Mouse (Mus musculus) midbrain, embryonic 14.5 days (tissue): Measurements from ENCODE around the gene Fam168b. TPM values are rescaled to one million over a fixed set of nuclear protein-coding genes. Genes with fewer than 3 reads are reported as not detected.

ENCODE experiments used
- ATAC-seq: fragments of 200-750 bp; cut with Nextera tagmentation; 2 replicates; pipeline ENCODE4 v1.8.0; 2017; ENCODE audit warnings: moderate number of reproducible peaks, moderate library complexity; ENCODE audit not compliant: low FRiP score, low TSS enrichment
- DNase-seq: peaks from one replicate; pipeline ENCODE4 v3.0.0-alpha.2; 2015
- H3K27ac ChIP-seq: fragments of 300-500 bp; sonication (generic); replicated peaks from 2 replicates; pipeline ENCODE4 v1.5.1; 2014; ENCODE audit warnings: mild to moderate bottlenecking, low read depth, low read length, moderate library complexity
- H3K27me3 ChIP-seq: fragments of 300-500 bp; sonication (generic); 2 replicates; pipeline ENCODE4 v1.6.1; 2014; ENCODE audit warnings: low read length, control low read depth, mixed read lengths; ENCODE audit not compliant: control insufficient read depth, insufficient read depth
- H3K36me3 ChIP-seq: fragments of 300-500 bp; sonication (generic); 2 replicates; pipeline ENCODE4 v1.6.1; 2014; ENCODE audit warnings: low read length, control low read depth; ENCODE audit not compliant: control insufficient read depth, insufficient read depth
- H3K4me1 ChIP-seq: fragments of 300-500 bp; sonication (generic); 2 replicates; pipeline ENCODE4 v1.6.1; 2014; ENCODE audit warnings: mild to moderate bottlenecking, antibody characterized with exemption, low read length, control low read depth; ENCODE audit not compliant: control insufficient read depth, insufficient read depth
- H3K4me2 ChIP-seq: fragments of 300-500 bp; sonication (generic); 2 replicates; pipeline ENCODE4 v1.6.1; 2014; ENCODE audit warnings: mild to moderate bottlenecking, low read length, moderate library complexity
- H3K4me3 ChIP-seq: fragments of 300-500 bp; sonication (generic); replicated peaks from 2 replicates; pipeline ENCODE4 v1.5.1; 2014; ENCODE audit warnings: low read depth, low read length
- H3K9ac ChIP-seq: fragments of 300-500 bp; sonication (generic); replicated peaks from 2 replicates; pipeline ENCODE4 v1.6.1; 2014; ENCODE audit warnings: mild to moderate bottlenecking, low read length, moderate library complexity
- H3K9me3 ChIP-seq: fragments of 300-500 bp; sonication (generic); 2 replicates; pipeline ENCODE4 v1.6.1; 2016; ENCODE audit warnings: low read length, control low read depth, mixed read lengths; ENCODE audit not compliant: control insufficient read depth
- WGBS: fragments of 180-500 bp; shearing (Covaris S2); extraction: QIAGEN DNeasy Blood & Tissue Kit; methylation state at CpG from one replicate; pipeline ENCODE4 v1.1.7; 2014; 5-methylcytosine and 5-hydroxymethylcytosine counted together
- polyA plus RNA-seq: library from polyadenylated mRNA; unstranded; fragments of >200 nt; fragmentation: Nextera tagmentation; extraction: Ambion mirVana; gene quantifications from 2 replicates; pipeline ENCODE4 v1.2.1, GENCODE M21; 2014

Gene Fam168b
- polyA plus RNA-seq, 1 experiment from 2014 or later = 131 TPM

DNA sequence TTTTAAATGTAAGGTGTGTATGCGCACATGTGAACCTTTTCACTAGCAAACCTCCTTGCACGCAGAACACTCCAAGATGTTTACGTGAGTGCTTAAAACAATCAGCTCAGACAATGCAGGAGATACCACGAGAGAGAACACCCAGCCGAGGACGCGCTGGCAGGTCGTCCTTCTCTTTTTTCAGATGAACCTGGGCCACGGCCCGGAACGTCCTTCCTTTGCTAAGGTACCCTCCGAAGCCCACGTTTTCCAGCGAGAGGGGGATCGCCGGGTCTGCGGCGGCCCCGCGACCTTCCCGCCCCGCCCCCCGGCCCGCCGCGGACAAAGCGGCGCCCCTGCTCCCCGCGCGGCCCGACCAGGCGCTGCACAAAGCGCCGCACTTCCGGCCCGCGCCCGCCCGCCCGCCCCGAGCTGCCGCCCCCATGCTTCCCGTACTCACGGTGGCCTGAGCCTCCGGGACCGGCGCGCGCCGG lies 440 bp downstream of the Fam168b start:
- ATAC-seq (peak; percentile 91), DNase-seq (peak; percentile 85)
- Histone ChIP-seq H3K36me3 (no peaks in the 10 kb centered on the region), H3K4me3 (peak overlapping the region; percentile 72), H3K4me1 (peaks cover 28% of the 10 kb centered on the region), H3K27ac (peak overlapping the region; percentile 99), H3K9me3 (no peaks in the 10 kb centered on the region), H3K4me2 (peak overlapping the region; percentile 90), H3K27me3 (no peaks in the 10 kb centered on the region), H3K9ac (peak overlapping the region; percentile 90)
- under 1% methylated on average over 46 of the region's 51 CpGs for WGBS

- Histone ChIP-seq H3K9ac (peak overlapping the region; percentile 90), H3K27me3 (no peaks in the 10 kb centered on the region), H3K36me3 (no peaks in the 10 kb centered on the region), H3K4me3 (peak overlapping the region; percentile 72), H3K4me2 (peak overlapping the region; percentile 90), H3K4me1 (peaks cover 34% of the 10 kb centered on the region), H3K27ac (peak overlapping the region; percentile 99), H3K9me3 (no peaks in the 10 kb centered on the region)
- DNase-seq (peak; percentile 19), ATAC-seq (peak; percentile 1; the same call in 1 of the 2 replicates)
- WGBS = 1% methylated on average over 12 of the region's 12 CpGs
Observed at GRCm38 (mm10) chr1:34841709-34842388, 1.0 kb downstream of the Fam168b start.

- Histone ChIP-seq H3K4me2 (no peak overlapping the region), H3K27ac (no peak overlapping the region), H3K27me3 (no peaks in the 10 kb centered on the region), H3K9me3 (no peaks in the 10 kb centered on the region), H3K4me1 (peaks cover 34% of the 10 kb centered on the region), H3K4me3 (no peak overlapping the region), H3K36me3 (peaks cover 20% of the 10 kb centered on the region), H3K9ac (no peak overlapping the region)
- ATAC-seq (no peak), DNase-seq (no peak)
- WGBS = 63% methylated on average over 12 of the region's 12 CpGs
Observed at GRCm38 (mm10) chr1:34839241-34839640, 3.6 kb downstream of the Fam168b start.

- no peak for ATAC-seq
- Histone ChIP-seq H3K27me3 (no peaks in the 10 kb centered on the region), H3K4me1 (peaks cover 34% of the 10 kb centered on the region), H3K9ac (no peak overlapping the region), H3K9me3 (no peaks in the 10 kb centered on the region), H3K36me3 (peaks cover 23% of the 10 kb centered on the region), H3K27ac (no peak overlapping the region), H3K4me3 (no peak overlapping the region), H3K4me2 (no peak overlapping the region)
- DNase-seq = no peak
- WGBS = 43% methylated on average over 6 of the region's 6 CpGs
Observed at GRCm38 (mm10) chr1:34837951-34838689, 4.7 kb downstream of the Fam168b start.

GRCm38 (mm10) chr1:34834904-34835303 lies 8.0 kb downstream of the Fam168b start:
- peaks cover 29% of the 10 kb centered on the region for H3K36me3 ChIP-seq
- no peak overlapping the region for H3K4me2 ChIP-seq
- DNase-seq (no peak), ATAC-seq (no peak)
- 90% methylated on average over 2 of the region's 2 CpGs for WGBS
- H3K4me3 ChIP-seq = no peak overlapping the region
- no peak overlapping the region for H3K9ac ChIP-seq
- no peaks in the 10 kb centered on the region for H3K9me3 ChIP-seq
- no peaks in the 10 kb centered on the region for H3K27me3 ChIP-seq
- peaks cover 21% of the 10 kb centered on the region for H3K4me1 ChIP-seq
- no peak overlapping the region for H3K27ac ChIP-seq

GRCm38 (mm10) chr1:34831381-34831780 lies 11.5 kb downstream of the Fam168b start:
- no peak overlapping the region for H3K4me2 ChIP-seq
- peaks cover 59% of the 10 kb centered on the region for H3K36me3 ChIP-seq
- no peak overlapping the region for H3K4me3 ChIP-seq
- no peak overlapping the region for H3K9ac ChIP-seq
- H3K27ac ChIP-seq = no peak overlapping the region
- no peaks in the 10 kb centered on the region for H3K27me3 ChIP-seq
- DNase-seq (no peak), ATAC-seq (no peak)
- no peaks in the 10 kb centered on the region for H3K9me3 ChIP-seq
- H3K4me1 ChIP-seq = 0 out of 2 replicates have a peak, but pooled peaks cover 3% of the 10 kb centered on the region
- 84% methylated on average over 1 of the region's 1 CpGs for WGBS

- no peak for DNase-seq
- H3K27me3 ChIP-seq = no peaks in the 10 kb centered on the region
- ATAC-seq = no peak
- H3K4me1 ChIP-seq = 0 out of 2 replicates have a peak, but pooled peaks cover 3% of the 10 kb centered on the region
- no peak overlapping the region for H3K4me2 ChIP-seq
- H3K9me3 ChIP-seq = no peaks in the 10 kb centered on the region
- 78% methylated on average over 2 of the region's 2 CpGs for WGBS
- H3K9ac ChIP-seq = no peak overlapping the region
- H3K36me3 ChIP-seq = peaks cover 59% of the 10 kb centered on the region
- H3K27ac ChIP-seq = no peak overlapping the region
- no peak overlapping the region for H3K4me3 ChIP-seq
Observed at GRCm38 (mm10) chr1:34830934-34831333, 11.9 kb downstream of the Fam168b start.

GRCm38 (mm10) chr1:34828528-34829294 lies 14.2 kb downstream of the Fam168b start:
- Histone ChIP-seq H3K9ac (no peak overlapping the region), H3K4me2 (no peak overlapping the region), H3K27ac (no peak overlapping the region), H3K4me1 (0 out of 2 replicates have a peak, but pooled peaks cover 3% of the 10 kb centered on the region), H3K4me3 (no peak overlapping the region), H3K9me3 (no peaks in the 10 kb centered on the region), H3K36me3 (peaks cover 48% of the 10 kb centered on the region), H3K27me3 (no peaks in the 10 kb centered on the region)
- no peak for DNase-seq
- no peak for ATAC-seq
- 95% methylated on average over 5 of the region's 5 CpGs for WGBS
